Mouse (Mus musculus): ENCODE measurements around the gene Fam71e2.
"Not testable (repeated sequence)": the region's sequence is repeated elsewhere in the genome, so short reads cannot be mapped to it uniquely, and the experiment has no call there.

Gene Fam71e2

GRCm38 (mm10) chr7:4771202-4771601, at the start of gene Fam71e2:
TSS of gene Fam71e2 (minus strand) at chr7:4771302.
- DNase-seq (ENCODE audit: low spot score) = no peak

GRCm38 (mm10) chr7:4816559-4816958, 45.5 kb upstream of the Fam71e2 start:
- no peak for DNase-seq (ENCODE audit: low spot score)

GRCm38 (mm10) chr7:4813105-4813791, 42.1 kb upstream of the Fam71e2 start:
- no peak for DNase-seq (ENCODE audit: low spot score)

GRCm38 (mm10) chr7:4812303-4813104, 41.4 kb upstream of the Fam71e2 start, which contains the start of gene Ube2s:
TSS of gene Ube2s (minus strand) at chr7:4812590.
- peak; percentile 96 for DNase-seq (ENCODE audit: low spot score)

- DNase-seq (ENCODE audit: low spot score) = no peak
Observed at GRCm38 (mm10) chr7:4811842-4812302, 40.8 kb upstream of the Fam71e2 start.

GRCm38 (mm10) chr7:4811131-4811530, 40.0 kb upstream of the Fam71e2 start:
- not testable (repeated sequence) for DNase-seq (ENCODE audit: low spot score)

- no peak for DNase-seq (ENCODE audit: low spot score)
Observed at GRCm38 (mm10) chr7:4806716-4807115, 35.6 kb upstream of the Fam71e2 start.

GRCm38 (mm10) chr7:4802247-4802646, 31.1 kb upstream of the Fam71e2 start:
- no peak for DNase-seq (ENCODE audit: low spot score)

- no peak for DNase-seq (ENCODE audit: low spot score)
Observed at GRCm38 (mm10) chr7:4795767-4796433, 24.8 kb upstream of the Fam71e2 start.

- DNase-seq (ENCODE audit: low spot score) = no peak
Observed at GRCm38 (mm10) chr7:4794631-4795168, 23.6 kb upstream of the Fam71e2 start.

GRCm38 (mm10) chr7:4793674-4794073, 22.6 kb upstream of the Fam71e2 start:
- no peak for DNase-seq (ENCODE audit: low spot score)

- not testable (repeated sequence) for DNase-seq (ENCODE audit: low spot score)
Observed at GRCm38 (mm10) chr7:4793248-4793647, 22.1 kb upstream of the Fam71e2 start.

- peak; percentile 93 for DNase-seq (ENCODE audit: low spot score)
Observed at GRCm38 (mm10) chr7:4792278-4793212, 21.4 kb upstream of the Fam71e2 start, which contains the start of gene Rpl28. TSS of gene Rpl28 (plus strand) at chr7:4792874.

GRCm38 (mm10) chr7:4789436-4789935, 18.4 kb upstream of the Fam71e2 start, which contains the start of gene Tmem238:
TSS of gene Tmem238 (minus strand) at chr7:4789656.
- DNase-seq (ENCODE audit: low spot score) = no peak

- peak; percentile 76 for DNase-seq (ENCODE audit: low spot score)
Observed at GRCm38 (mm10) chr7:4788499-4789435, 17.7 kb upstream of the Fam71e2 start.

GRCm38 (mm10) chr7:4783667-4784268, 12.7 kb upstream of the Fam71e2 start:
- no peak for DNase-seq (ENCODE audit: low spot score)

- DNase-seq (ENCODE audit: low spot score) = no peak
Observed at GRCm38 (mm10) chr7:4782759-4783158, 11.7 kb upstream of the Fam71e2 start, which contains the start of the genes Il11 and Tmem190. TSS of gene Il11 (minus strand) at chr7:4782859. TSS of gene Tmem190 (plus strand) at chr7:4782937.

GRCm38 (mm10) chr7:4782130-4782529, 11.0 kb upstream of the Fam71e2 start:
- DNase-seq (ENCODE audit: low spot score) = no peak

GRCm38 (mm10) chr7:4779921-4780320, 8.8 kb upstream of the Fam71e2 start:
- DNase-seq (ENCODE audit: low spot score) = no peak

Data from ovary, postnatal 36 days (tissue).